Mouse (Mus musculus) A20 (cell line): ENCODE results near the gene 1700017D01Rik.
"Not testable (repeated sequence)": the region's sequence is repeated elsewhere in the genome, so short reads cannot be mapped to it uniquely, and the experiment has no call there.

ENCODE experiments used
- DNase-seq: peaks from one replicate; pipeline ENCODE4 v3.0.0-alpha.2; 2011; ENCODE audit warnings: low read depth, low spot score

Gene 1700017D01Rik

GRCm38 (mm10) chr19:11130776-11131175, at the start of gene 1700017D01Rik:
1700017D01Rik (minus strand) TSS chr19:11130876.
- DNase-seq: not testable (repeated sequence)

- no peak for DNase-seq
These were observed 46.8 kb upstream of the 1700017D01Rik start for GRCm38 (mm10) chr19:11177464-11177863.

- DNase-seq: peak; percentile 31
These were observed 34.5 kb upstream of the 1700017D01Rik start, which contains the start of gene 1700025F22Rik for GRCm38 (mm10) chr19:11165172-11165571. 1700025F22Rik (minus strand) TSS chr19:11165320.

- DNase-seq: not testable (repeated sequence)
These were observed 27.2 kb upstream of the 1700017D01Rik start for GRCm38 (mm10) chr19:11157890-11158289.

- DNase-seq: no peak
These were observed 4.7 kb upstream of the 1700017D01Rik start for GRCm38 (mm10) chr19:11135336-11135735.

- DNase-seq: no peak
These were observed 4.2 kb upstream of the 1700017D01Rik start for GRCm38 (mm10) chr19:11134852-11135251.

- DNase-seq: no peak
These were observed 974 bp downstream of the 1700017D01Rik start for GRCm38 (mm10) chr19:11129702-11130101.

GRCm38 (mm10) chr19:11121016-11121420, 9.7 kb downstream of the 1700017D01Rik start:
- DNase-seq: not testable (repeated sequence)

- DNase-seq: peak; percentile 55
These were observed 11.3 kb downstream of the 1700017D01Rik start for GRCm38 (mm10) chr19:11119338-11119737.

GRCm38 (mm10) chr19:11107746-11108145, 22.9 kb downstream of the 1700017D01Rik start:
- DNase-seq: no peak

- no peak for DNase-seq
These were observed 28.8 kb downstream of the 1700017D01Rik start for GRCm38 (mm10) chr19:11101880-11102279.

GRCm38 (mm10) chr19:11098401-11098800, 32.3 kb downstream of the 1700017D01Rik start:
- DNase-seq: no peak

- DNase-seq: peak; percentile 39
These were observed 38.5 kb downstream of the 1700017D01Rik start for GRCm38 (mm10) chr19:11092131-11092530.

GRCm38 (mm10) chr19:11080934-11081333, 49.7 kb downstream of the 1700017D01Rik start, which contains the start of gene Ms4a8a:
Ms4a8a (minus strand) TSS chr19:11081102.
- DNase-seq: no peak

- DNase-seq: no peak
These were observed 60.3 kb downstream of the 1700017D01Rik start for GRCm38 (mm10) chr19:11070364-11070763.

- peak; percentile 43 for DNase-seq
These were observed 65.3 kb downstream of the 1700017D01Rik start for GRCm38 (mm10) chr19:11065202-11065875.

GRCm38 (mm10) chr19:11060900-11061299, 69.8 kb downstream of the 1700017D01Rik start:
- peak; percentile 25 for DNase-seq

GRCm38 (mm10) chr19:11059967-11060366, 70.7 kb downstream of the 1700017D01Rik start:
- DNase-seq: peak; percentile 78

- DNase-seq: peak; percentile 35
These were observed 75.0 kb downstream of the 1700017D01Rik start for GRCm38 (mm10) chr19:11055700-11056099.

- DNase-seq: no peak
These were observed 77.4 kb downstream of the 1700017D01Rik start for GRCm38 (mm10) chr19:11053277-11053676.

GRCm38 (mm10) chr19:11052877-11053276, 77.8 kb downstream of the 1700017D01Rik start:
- DNase-seq: no peak

GRCm38 (mm10) chr19:11050286-11050685, 80.4 kb downstream of the 1700017D01Rik start:
- peak; percentile 75 for DNase-seq

- DNase-seq: no peak
These were observed 81.2 kb downstream of the 1700017D01Rik start for GRCm38 (mm10) chr19:11049426-11049825.
